Mouse (Mus musculus): ENCODE data around the gene Enoph1.

Enoph1 gene

GRCm38 (mm10) chr5:100043361-100043760, 3.6 kb downstream of the Enoph1 start:
- TF ChIP-seq NANOG (IDR thresholded peaks at IDR 0.05; ENCODE audit: borderline replicate concordance, low read length), result no peak
- TF ChIP-seq CTCF (conservative IDR thresholded peaks at IDR 0.05; ENCODE audit: low read length), result no peak
- no peak for TF ChIP-seq POU5F1 (IDR thresholded peaks at IDR 0.05; ENCODE audit: borderline replicate concordance, low read length)
- Histone ChIP-seq H3K4me3 (replicated peaks; ENCODE audit: low read length) (peak overlapping the region; percentile 98), H3K36me3 (ENCODE audit: insufficient read depth, low read length) (peaks cover 29% of the 10 kb centered on the region), H3K9me3 (ENCODE audit: low read length) (no peaks in the 10 kb centered on the region), H3K4me1 (replicated peaks; ENCODE audit: low read depth, low read length) (peaks cover 66% of the 10 kb centered on the region), H3K27me3 (ENCODE audit: insufficient read depth, low read length) (no peaks in the 10 kb centered on the region)

- H3K27me3 ChIP-seq (ENCODE audit: insufficient read depth, low read length), result no peaks in the 10 kb centered on the region
- peaks cover 71% of the 10 kb centered on the region for H3K4me1 ChIP-seq (replicated peaks; ENCODE audit: low read depth, low read length)
- H3K4me3 ChIP-seq (replicated peaks; ENCODE audit: low read length), result peak overlapping the region; percentile 98
- no peaks in the 10 kb centered on the region for H3K9me3 ChIP-seq (ENCODE audit: low read length)
- H3K36me3 ChIP-seq (ENCODE audit: insufficient read depth, low read length), result peaks cover 33% of the 10 kb centered on the region
- TF ChIP-seq POU5F1 (IDR thresholded peaks at IDR 0.05; ENCODE audit: borderline replicate concordance, low read length), result no peak
- no peak for TF ChIP-seq CTCF (conservative IDR thresholded peaks at IDR 0.05; ENCODE audit: low read length)
- no peak; the same call in 1 of the 2 replicates for TF ChIP-seq NANOG (IDR thresholded peaks at IDR 0.05; ENCODE audit: borderline replicate concordance, low read length)
Observed at GRCm38 (mm10) chr5:100044030-100044429, 4.2 kb downstream of the Enoph1 start.

- TF ChIP-seq NANOG (IDR thresholded peaks at IDR 0.05; ENCODE audit: borderline replicate concordance, low read length) (no peak), POU5F1 (IDR thresholded peaks at IDR 0.05; ENCODE audit: borderline replicate concordance, low read length) (no peak), CTCF (conservative IDR thresholded peaks at IDR 0.05; ENCODE audit: low read length) (no peak)
- no peaks in the 10 kb centered on the region for H3K9me3 ChIP-seq (ENCODE audit: low read length)
Observed at GRCm38 (mm10) chr5:100044621-100045020, 4.8 kb downstream of the Enoph1 start.

DNA sequence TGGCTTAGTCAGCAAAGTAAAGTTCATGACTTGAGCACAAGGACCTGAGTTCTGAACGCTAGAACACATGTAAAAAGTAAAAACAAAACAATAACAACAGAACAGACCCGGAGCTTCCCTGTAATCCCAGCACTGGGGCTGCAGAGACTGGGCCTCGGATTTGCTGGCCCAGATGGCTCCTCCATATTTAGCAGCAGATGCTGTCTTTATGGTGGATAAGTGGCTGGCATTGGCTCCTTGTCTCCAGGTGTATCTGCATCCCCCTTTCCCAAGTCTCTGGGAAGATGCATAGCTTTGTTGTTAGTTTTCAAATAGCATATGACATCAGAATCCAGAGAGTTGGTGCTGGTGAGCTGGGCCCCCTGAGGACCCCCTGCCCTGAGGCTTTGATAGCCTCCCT, 6.3 kb downstream of the Enoph1 start:
- Histone ChIP-seq H3K9me3 (ENCODE audit: low read length) (no peaks in the 10 kb centered on the region), H3K27me3 (ENCODE audit: insufficient read depth, low read length) (no peaks in the 10 kb centered on the region), H3K4me3 (replicated peaks; ENCODE audit: low read length) (peak overlapping the region; percentile 65; the same call in 1 of the 2 replicates), H3K4me1 (replicated peaks; ENCODE audit: low read depth, low read length) (peaks cover 91% of the 10 kb centered on the region), H3K36me3 (ENCODE audit: insufficient read depth, low read length) (peaks cover 51% of the 10 kb centered on the region)
- TF ChIP-seq POU5F1 (IDR thresholded peaks at IDR 0.05; ENCODE audit: borderline replicate concordance, low read length), result no peak
- TF ChIP-seq NANOG (IDR thresholded peaks at IDR 0.05; ENCODE audit: borderline replicate concordance, low read length), result no peak
- no peak for TF ChIP-seq CTCF (conservative IDR thresholded peaks at IDR 0.05; ENCODE audit: low read length)

More at GRCm38 (mm10) chr5:100044621-100045020, 4.8 kb downstream of the Enoph1 start:
- peaks cover 39% of the 10 kb centered on the region for H3K36me3 ChIP-seq (ENCODE audit: insufficient read depth, low read length)
- H3K4me1 ChIP-seq (replicated peaks; ENCODE audit: low read depth, low read length), result peaks cover 77% of the 10 kb centered on the region
- no peaks in the 10 kb centered on the region for H3K27me3 ChIP-seq (ENCODE audit: insufficient read depth, low read length)
- peak overlapping the region; percentile 98 for H3K4me3 ChIP-seq (replicated peaks; ENCODE audit: low read length)

DNA sequence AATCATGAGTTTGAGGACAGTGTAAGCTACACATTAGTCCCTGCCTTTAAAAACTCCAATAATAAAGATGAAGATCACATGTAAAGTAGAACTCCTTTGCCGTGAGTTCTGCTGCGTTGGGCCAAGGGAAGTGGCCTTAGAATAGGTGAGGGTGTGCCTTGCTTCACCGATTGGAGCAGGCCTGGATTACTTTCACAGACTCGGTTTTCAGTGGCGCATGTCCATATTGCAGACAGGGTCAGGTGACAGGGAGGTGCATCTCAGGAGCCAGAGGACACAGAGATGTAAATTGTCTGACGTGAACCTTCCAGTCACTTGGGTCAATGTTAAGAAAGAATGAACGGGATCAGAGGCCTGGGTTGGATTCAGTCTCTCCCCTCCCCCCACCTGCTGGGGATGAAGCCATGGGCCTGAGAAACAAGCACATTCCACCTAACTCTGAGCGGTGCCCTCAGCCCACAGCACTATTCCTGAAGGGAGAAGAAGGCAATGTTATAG, 7.4 kb downstream of the Enoph1 start:
- no peaks in the 10 kb centered on the region for H3K27me3 ChIP-seq (ENCODE audit: insufficient read depth, low read length)
- H3K9me3 ChIP-seq (ENCODE audit: low read length), result no peaks in the 10 kb centered on the region
- H3K4me1 ChIP-seq (replicated peaks; ENCODE audit: low read depth, low read length), result peaks cover 84% of the 10 kb centered on the region
- H3K36me3 ChIP-seq (ENCODE audit: insufficient read depth, low read length), result peaks cover 48% of the 10 kb centered on the region
- peak overlapping the region; percentile 65 for H3K4me3 ChIP-seq (replicated peaks; ENCODE audit: low read length)
- no peak for TF ChIP-seq POU5F1 (IDR thresholded peaks at IDR 0.05; ENCODE audit: borderline replicate concordance, low read length)
- no peak for TF ChIP-seq NANOG (IDR thresholded peaks at IDR 0.05; ENCODE audit: borderline replicate concordance, low read length)
- no peak for TF ChIP-seq CTCF (conservative IDR thresholded peaks at IDR 0.05; ENCODE audit: low read length)

DNA sequence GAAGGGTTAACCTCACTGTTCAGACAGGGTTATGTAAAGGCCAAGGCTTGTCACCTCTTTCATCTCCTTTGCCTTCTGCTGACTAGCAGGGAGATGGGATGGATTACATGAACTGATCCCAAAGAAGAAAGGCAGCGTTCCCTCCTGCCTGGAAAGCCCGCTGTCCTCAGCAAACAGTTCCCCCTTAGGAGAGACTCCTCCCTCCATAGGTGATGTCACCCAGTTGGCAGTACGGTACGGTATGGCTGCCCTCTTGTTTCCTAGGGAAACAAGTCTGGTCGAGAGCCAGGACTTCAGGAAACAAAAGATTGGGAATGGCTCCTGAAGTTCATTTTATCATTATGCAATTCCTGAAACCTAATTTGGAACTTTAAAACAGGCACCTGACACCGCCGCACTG, 8.1 kb downstream of the Enoph1 start:
- no peaks in the 10 kb centered on the region for H3K27me3 ChIP-seq (ENCODE audit: insufficient read depth, low read length)
- no peaks in the 10 kb centered on the region for H3K9me3 ChIP-seq (ENCODE audit: low read length)
- H3K36me3 ChIP-seq (ENCODE audit: insufficient read depth, low read length), result peaks cover 48% of the 10 kb centered on the region
- peaks cover 84% of the 10 kb centered on the region for H3K4me1 ChIP-seq (replicated peaks; ENCODE audit: low read depth, low read length)
- no peak for TF ChIP-seq CTCF (conservative IDR thresholded peaks at IDR 0.05; ENCODE audit: low read length)
- no peak for TF ChIP-seq POU5F1 (IDR thresholded peaks at IDR 0.05; ENCODE audit: borderline replicate concordance, low read length)
- no peak for TF ChIP-seq NANOG (IDR thresholded peaks at IDR 0.05; ENCODE audit: borderline replicate concordance, low read length)
- H3K4me3 ChIP-seq (replicated peaks; ENCODE audit: low read length), result peak overlapping the region; percentile 65

GRCm38 (mm10) chr5:100049904-100050303, 10.1 kb downstream of the Enoph1 start:
- no peak for TF ChIP-seq CTCF (conservative IDR thresholded peaks at IDR 0.05; ENCODE audit: low read length)
- no peak for TF ChIP-seq POU5F1 (IDR thresholded peaks at IDR 0.05; ENCODE audit: borderline replicate concordance, low read length)
- no peak for TF ChIP-seq NANOG (IDR thresholded peaks at IDR 0.05; ENCODE audit: borderline replicate concordance, low read length)
- H3K4me1 ChIP-seq (replicated peaks; ENCODE audit: low read depth, low read length), result peaks cover 86% of the 10 kb centered on the region

GRCm38 (mm10) chr5:100052728-100053127, 12.9 kb downstream of the Enoph1 start:
- H3K4me1 ChIP-seq (replicated peaks; ENCODE audit: low read depth, low read length), result peaks cover 81% of the 10 kb centered on the region
- TF ChIP-seq CTCF (conservative IDR thresholded peaks at IDR 0.05; ENCODE audit: low read length) (no peak), POU5F1 (IDR thresholded peaks at IDR 0.05; ENCODE audit: borderline replicate concordance, low read length) (no peak), NANOG (IDR thresholded peaks at IDR 0.05; ENCODE audit: borderline replicate concordance, low read length) (no peak)
- H3K9me3 ChIP-seq (ENCODE audit: low read length), result no peaks in the 10 kb centered on the region

More at GRCm38 (mm10) chr5:100049904-100050303, 10.1 kb downstream of the Enoph1 start:
- H3K4me3 ChIP-seq (replicated peaks; ENCODE audit: low read length), result peak overlapping the region; percentile 65; the same call in 1 of the 2 replicates
- H3K36me3 ChIP-seq (ENCODE audit: insufficient read depth, low read length), result peaks cover 56% of the 10 kb centered on the region
- H3K27me3 ChIP-seq (ENCODE audit: insufficient read depth, low read length), result no peaks in the 10 kb centered on the region
- H3K9me3 ChIP-seq (ENCODE audit: low read length), result no peaks in the 10 kb centered on the region

More at GRCm38 (mm10) chr5:100052728-100053127, 12.9 kb downstream of the Enoph1 start:
- H3K27me3 ChIP-seq (ENCODE audit: insufficient read depth, low read length), result no peaks in the 10 kb centered on the region
- 0 out of 2 replicates have a peak overlapping the region, but pooled peaks have one; percentile 13 for H3K4me3 ChIP-seq (replicated peaks; ENCODE audit: low read length)
- peaks cover 62% of the 10 kb centered on the region for H3K36me3 ChIP-seq (ENCODE audit: insufficient read depth, low read length)

Measured in E14TG2a.4 (cell line).